Mouse (Mus musculus) cerebellum, adult 18-20 months (tissue): Measurements from ENCODE around the gene Mcat.

Source experiments
- DNase-seq, 2 experiments: peaks; one replicate each; pipeline ENCODE4 v3.0.0; 2021

Gene Mcat

DNA sequence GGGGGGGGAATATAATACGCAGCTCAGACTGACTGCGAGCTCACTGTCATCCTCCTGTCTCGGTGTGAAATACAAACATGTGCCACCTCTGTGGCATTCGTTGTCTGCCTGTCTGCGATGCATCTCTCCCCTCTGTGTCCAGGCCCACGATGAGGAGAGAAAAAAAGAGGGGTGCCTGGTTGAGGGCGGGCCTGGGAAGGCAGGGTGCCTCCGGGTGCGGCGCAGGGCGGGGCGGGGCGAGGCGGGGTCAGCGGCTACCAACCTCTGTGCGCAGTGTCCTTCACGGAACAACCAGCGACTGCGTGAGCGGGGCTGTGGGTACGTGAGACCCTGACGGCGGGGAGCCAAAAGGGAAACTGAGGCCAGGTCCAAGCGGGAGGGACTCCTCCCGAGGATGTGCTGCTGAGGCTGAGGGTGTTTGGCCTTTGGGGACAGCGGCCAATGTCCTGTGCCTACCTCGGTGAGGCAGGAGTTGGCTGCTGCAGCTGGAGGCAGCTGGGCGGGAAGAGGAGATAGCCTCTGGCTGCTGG lies at the start of gene Mcat, which contains the start of gene Tspo:
Mcat (minus strand) TSS at position 461 of the 530 bp plus-strand sequence.
Tspo (plus strand) TSS at position 266 of the 530 bp plus-strand sequence.
- no peak for DNase-seq

- peak; percentile 77 to 78 for DNase-seq
These were observed 43.7 kb upstream of the Mcat start for GRCm38 (mm10) chr15:83607115-83607802.

DNA sequence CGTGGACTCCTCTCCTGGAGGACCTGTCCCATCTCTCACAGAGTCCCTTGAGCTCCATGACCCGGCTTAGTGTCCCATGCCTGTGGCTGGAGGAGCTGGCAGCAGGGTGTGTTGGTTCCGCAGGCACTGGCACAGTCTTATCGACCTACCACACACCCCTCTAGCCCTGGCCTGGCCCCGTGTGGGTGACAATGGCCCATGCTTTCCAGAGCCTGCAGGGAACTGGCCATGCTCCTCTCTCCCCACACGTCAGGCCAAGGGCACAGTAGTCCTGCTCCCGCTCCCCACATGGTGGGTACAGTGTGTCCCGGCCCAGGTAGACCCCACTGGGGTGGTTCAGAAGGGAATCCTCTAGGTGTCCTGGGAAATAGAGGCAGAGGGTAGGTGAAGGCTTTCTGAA lies 43.1 kb upstream of the Mcat start:
- no peak for DNase-seq

DNA sequence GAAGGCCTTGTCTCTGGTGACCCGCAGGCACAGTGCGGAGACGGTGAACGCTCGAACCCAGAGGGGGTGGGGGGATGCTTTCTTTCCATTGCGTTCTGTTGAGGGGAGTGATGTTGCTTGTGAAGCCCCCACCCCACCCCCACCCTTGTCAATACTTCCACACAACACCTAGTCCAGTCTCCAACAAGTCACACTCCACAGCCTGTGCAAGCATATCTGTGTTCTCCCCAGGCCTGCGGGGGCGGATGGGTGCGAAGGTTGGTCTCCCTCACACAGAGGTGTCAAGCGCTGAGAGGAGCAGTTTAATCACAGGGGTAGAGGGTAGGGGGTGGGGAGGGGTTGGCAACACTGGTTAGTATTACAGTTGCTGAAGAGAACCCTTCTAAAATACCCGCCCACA lies 42.6 kb upstream of the Mcat start:
- no peak for DNase-seq

GRCm38 (mm10) chr15:83603426-83603825 lies 39.8 kb upstream of the Mcat start:
- no peak for DNase-seq

DNA sequence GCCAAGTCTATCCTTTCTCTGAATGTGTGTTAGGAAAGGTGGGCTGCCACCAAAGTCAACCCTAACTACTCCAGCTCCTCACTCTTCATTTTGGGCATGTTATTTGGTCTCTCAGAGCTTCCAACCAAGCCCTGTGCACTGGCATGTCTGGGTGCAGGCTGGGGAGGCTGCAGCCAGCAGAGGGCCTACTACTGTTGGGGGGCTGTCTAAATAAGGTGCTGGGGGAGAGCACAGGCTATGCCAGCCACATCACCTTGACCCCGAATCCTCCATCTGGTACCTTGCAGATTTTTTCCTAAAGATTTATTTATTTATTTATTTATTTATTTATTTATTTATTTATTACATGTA lies 39.4 kb upstream of the Mcat start:
- no peak for DNase-seq

- DNase-seq = no peak
These were observed 38.9 kb upstream of the Mcat start for GRCm38 (mm10) chr15:83602372-83603045.

- DNase-seq = no peak
These were observed 37.6 kb upstream of the Mcat start for GRCm38 (mm10) chr15:83601185-83601584.

- DNase-seq = no peak
These were observed 33.2 kb upstream of the Mcat start for GRCm38 (mm10) chr15:83596833-83597232.

GRCm38 (mm10) chr15:83595364-83595711 lies 31.8 kb upstream of the Mcat start:
- no peak for DNase-seq

GRCm38 (mm10) chr15:83594513-83595363 lies 31.2 kb upstream of the Mcat start, which contains the start of gene Ttll12:
Ttll12 (minus strand) TSS chr15:83595157.
- peak; percentile 95 to 98 for DNase-seq

DNA sequence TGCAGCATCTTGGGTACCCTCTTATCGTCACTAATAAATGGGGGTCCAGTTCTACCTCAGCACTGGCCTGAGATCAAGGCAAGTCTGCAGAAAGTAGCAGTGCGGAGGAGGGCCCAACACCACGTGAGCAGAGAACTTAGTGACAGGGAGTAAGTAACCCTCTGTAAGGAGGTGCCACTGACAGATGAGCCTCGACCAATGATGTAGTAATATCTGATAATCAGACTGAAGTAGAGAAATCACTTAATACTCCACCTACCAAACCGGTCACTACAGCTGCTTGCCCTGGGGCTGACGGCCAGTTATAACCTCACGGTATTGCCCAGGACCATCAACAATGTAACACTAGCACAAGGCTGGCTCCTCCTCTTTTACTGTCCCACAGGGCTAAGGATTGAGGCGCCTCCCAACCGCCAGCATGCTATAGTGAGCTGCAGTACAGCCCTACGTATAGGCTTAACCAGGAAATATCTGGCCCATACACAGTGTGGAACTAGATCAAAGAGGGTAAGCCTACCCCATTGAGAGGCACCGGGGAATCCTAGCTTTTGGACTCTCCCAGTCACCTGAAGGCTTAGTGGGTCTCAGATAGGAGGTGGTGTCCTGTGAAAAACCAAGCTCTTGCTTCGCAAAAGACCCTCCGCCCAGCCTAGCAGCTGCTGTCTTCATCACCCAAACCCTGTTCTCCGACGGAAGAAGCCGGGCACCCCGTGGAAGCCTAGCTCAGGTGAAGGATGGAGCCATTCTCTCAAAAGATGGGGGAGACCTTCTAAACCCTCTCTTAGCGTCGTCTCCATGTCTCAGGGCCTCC lies 30.3 kb upstream of the Mcat start:
- DNase-seq = no peak

DNA sequence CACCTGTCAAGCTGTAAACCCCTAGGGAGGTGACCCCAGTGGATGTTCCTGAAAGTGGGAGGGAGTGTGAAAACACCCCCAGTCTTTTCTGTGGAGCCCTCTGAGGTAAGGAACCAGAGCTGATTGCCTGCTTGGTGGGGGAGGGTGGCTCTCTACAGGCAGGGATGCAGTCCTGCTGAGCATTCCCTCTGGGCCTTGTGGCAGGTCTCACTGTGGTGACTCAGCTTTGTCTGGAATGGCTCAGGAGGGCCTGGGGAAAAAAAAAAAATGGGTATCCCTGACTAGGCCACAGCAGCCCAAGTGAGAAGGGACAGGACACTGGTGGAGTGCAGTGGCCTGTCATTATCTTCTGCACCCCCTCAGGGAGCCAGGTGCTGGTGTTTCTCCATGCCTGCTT lies 29.6 kb upstream of the Mcat start:
- no peak for DNase-seq

GRCm38 (mm10) chr15:83592260-83593188 lies 28.9 kb upstream of the Mcat start:
- no peak for DNase-seq

GRCm38 (mm10) chr15:83591758-83592157 lies 28.2 kb upstream of the Mcat start:
- no peak for DNase-seq

GRCm38 (mm10) chr15:83590841-83591240 lies 27.3 kb upstream of the Mcat start:
- DNase-seq = no peak

DNA sequence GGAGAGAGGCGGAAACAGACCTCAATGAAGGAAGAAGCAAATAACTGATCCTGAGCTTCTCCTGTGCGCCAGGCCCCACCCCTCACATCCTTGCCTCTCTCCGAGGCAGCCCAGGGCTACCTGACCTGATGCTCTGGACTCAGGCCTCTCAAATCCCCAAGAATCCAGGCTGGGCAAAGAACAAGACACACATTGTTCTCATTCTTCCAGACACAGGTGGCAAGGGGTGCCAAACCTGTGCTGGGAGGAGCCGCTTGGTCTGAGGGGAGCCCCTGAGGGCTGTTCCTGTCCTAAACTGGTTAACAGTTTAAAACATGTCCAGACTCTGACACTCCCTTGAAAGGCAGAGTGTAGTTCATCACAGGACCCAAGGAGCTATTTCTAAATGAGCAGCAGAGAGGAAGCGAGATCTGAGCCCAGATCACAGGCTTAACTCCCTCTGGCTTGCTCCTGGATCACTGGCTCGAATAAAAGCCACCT lies 21.2 kb upstream of the Mcat start:
- DNase-seq = no peak

DNA sequence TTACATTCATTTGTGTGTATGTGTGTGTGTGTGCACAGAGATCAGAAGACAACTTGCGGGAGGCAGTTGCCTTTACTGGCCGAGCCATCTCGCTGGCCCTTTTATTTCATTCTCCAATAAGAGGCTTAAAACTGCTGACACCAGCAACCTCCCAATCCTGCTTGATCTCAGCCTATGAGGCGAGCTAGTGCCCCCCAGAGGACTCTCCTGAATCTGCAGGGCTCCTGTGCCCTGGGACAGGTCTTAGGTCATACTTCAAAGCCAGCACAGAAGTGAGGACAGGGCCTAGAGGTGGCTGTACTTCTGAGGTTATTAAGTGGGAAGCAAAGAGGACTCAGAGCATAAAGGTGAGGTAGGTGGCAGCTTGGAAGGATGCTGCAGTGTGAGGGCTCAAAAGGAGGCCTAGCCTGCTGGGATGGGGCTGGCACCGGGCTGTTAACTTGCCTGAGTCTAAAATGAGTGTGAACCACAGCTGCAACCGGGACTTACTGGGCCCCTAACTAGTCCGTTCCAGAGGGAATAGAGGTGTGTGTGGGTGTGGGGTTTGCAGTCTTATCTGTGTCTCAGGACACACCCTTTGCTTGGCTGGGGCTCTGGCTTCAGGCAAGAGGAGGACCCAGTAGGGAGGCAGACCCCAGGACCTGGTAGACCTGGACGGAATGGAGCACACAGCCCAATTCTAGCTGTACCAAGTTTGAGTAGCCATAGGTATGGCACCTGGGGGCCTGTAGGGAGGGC lies 20.0 kb upstream of the Mcat start:
- DNase-seq = peak in 1 of 2 experiments; percentile 32

- DNase-seq = no peak
These were observed 19.3 kb upstream of the Mcat start for GRCm38 (mm10) chr15:83582931-83583330.

DNA sequence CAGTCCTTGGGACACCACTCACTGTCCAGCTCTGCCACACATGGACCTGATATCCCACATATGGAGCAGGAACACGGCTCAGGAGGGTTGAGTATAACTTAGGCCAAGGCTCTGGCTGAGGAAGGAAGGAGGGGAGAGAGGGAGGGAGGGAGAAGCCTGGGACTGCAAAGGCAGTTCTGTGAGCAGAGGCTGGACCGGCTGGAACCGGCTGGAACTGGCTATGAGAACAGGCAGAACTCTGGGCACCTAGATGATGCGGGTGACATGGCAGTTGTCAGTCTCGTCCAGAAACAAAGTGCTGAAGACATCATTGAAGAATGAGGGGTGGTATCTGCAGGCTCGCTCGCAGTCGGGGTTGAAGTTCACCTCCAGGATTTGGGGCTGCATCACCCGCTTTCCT lies 13.1 kb upstream of the Mcat start:
- no peak for DNase-seq

DNA sequence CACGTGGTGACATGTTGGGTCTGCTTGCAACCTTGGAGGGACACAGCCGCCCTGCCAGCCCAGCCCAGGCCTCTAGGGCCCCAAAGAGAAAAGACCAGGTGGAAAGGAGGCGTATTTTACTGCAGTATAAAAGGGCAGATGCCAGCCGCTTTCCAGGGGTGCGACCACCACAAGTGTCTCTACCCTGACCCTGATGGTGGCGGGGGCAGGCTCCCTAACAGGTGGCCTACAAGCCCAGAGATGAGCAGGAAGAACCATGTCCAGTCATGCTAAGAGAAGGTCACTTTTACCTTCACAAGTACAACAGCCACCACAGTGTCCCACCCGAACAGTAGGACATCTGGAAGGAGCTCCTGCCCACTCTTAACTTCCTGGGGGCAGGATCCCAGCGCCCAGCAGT lies 12.0 kb upstream of the Mcat start:
- DNase-seq = no peak
